Mouse (Mus musculus) ES-Bruce4 (cell line): ENCODE data around the gene Diaph2. TPM values are rescaled to one million over a fixed set of nuclear protein-coding genes. Genes with fewer than 3 reads are reported as not detected.

ENCODE experiments used
- H3K27ac ChIP-seq: 2 replicates; pipeline ENCODE4 v1.5.1; 2012; ENCODE audit warnings: low read length, inconsistent platforms; ENCODE audit not compliant: insufficient read depth
- H3K27me3 ChIP-seq: 2 replicates; pipeline ENCODE4 v1.6.1; 2012; ENCODE audit warnings: mild to moderate bottlenecking, low read length, inconsistent platforms; ENCODE audit not compliant: control insufficient read depth, poor library complexity, insufficient read depth, severe bottlenecking
- H3K36me3 ChIP-seq: 2 replicates; pipeline ENCODE4 v1.6.1; 2012; ENCODE audit warnings: inconsistent platforms, mild to moderate bottlenecking, low read length, moderate library complexity; ENCODE audit not compliant: control insufficient read depth, poor library complexity, insufficient read depth, severe bottlenecking
- H3K4me1 ChIP-seq: one replicate; pipeline ENCODE4 v1.8.1; 2011; ENCODE audit warnings: low read length; ENCODE audit not compliant: control insufficient read depth, insufficient read depth
- H3K4me3 ChIP-seq: 2 replicates; pipeline ENCODE4 v1.5.1; 2011; ENCODE audit warnings: low read depth, mild to moderate bottlenecking, low read length
- H3K9ac ChIP-seq: 2 replicates; pipeline ENCODE4 v1.6.1; 2012; ENCODE audit warnings: low read depth, mild to moderate bottlenecking, inconsistent platforms; ENCODE audit not compliant: poor library complexity, severe bottlenecking
- H3K9me3 ChIP-seq: replicated peaks from 2 replicates; pipeline ENCODE4 v1.6.1; 2012; ENCODE audit warnings: mild to moderate bottlenecking, low read length, inconsistent platforms; ENCODE audit not compliant: control insufficient read depth, poor library complexity, insufficient read depth, severe bottlenecking
- CTCF ChIP-seq: IDR thresholded peaks from one replicate; pipeline ENCODE4 v1.8.1; 2011; ENCODE audit warnings: low read depth, low read length
- EP300 ChIP-seq: IDR thresholded peaks from 2 replicates; pipeline ENCODE4 v1.6.1; 2011; ENCODE audit warnings: low read depth, low read length; ENCODE audit not compliant: insufficient read depth
- POLR2A ChIP-seq: IDR thresholded peaks from one replicate; pipeline ENCODE4 v1.8.1; 2011; ENCODE audit warnings: low read length; ENCODE audit not compliant: insufficient read depth
- polyA plus RNA-seq: library from polyadenylated mRNA; stranded (reverse); fragments of >200 nt; gene quantifications from 2 replicates; pipeline ENCODE4 v1.2.4, GENCODE M21; 2011; ENCODE audit warnings: low read depth; ENCODE audit not compliant: missing spikeins, insufficient read depth, insufficient read length

Gene Diaph2
- polyA plus RNA-seq, 1 experiment: 26.3 TPM

DNA sequence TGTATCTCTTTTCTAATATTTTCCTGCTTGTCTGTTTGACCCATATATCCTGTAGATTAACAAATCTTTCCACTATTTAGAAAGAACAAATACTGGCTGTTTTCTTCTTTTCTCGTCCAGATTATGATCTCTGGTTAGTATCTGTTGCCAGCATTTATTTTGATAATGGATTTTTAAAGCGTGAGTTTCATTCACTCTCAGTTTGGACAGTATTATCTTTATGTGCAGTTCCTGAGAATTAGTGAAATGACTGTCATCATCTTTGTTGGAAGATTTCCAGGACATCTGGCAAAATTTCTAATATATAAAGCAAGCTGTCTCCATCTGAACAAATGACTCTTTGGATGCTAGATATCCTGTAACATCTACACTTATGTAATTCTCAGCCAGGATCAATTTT lies 455.7 kb downstream of the Diaph2 start:
- Histone ChIP-seq H3K36me3 (no peaks in the 10 kb centered on the region), H3K27ac (no peak overlapping the region), H3K4me1 (no peaks in the 10 kb centered on the region), H3K9ac (no peak overlapping the region), H3K27me3 (no peaks in the 10 kb centered on the region), H3K4me3 (no peak overlapping the region), H3K9me3 (no peaks in the 10 kb centered on the region)
- TF ChIP-seq EP300: no peak
- no peak for TF ChIP-seq POLR2A
- TF ChIP-seq CTCF: no peak

DNA sequence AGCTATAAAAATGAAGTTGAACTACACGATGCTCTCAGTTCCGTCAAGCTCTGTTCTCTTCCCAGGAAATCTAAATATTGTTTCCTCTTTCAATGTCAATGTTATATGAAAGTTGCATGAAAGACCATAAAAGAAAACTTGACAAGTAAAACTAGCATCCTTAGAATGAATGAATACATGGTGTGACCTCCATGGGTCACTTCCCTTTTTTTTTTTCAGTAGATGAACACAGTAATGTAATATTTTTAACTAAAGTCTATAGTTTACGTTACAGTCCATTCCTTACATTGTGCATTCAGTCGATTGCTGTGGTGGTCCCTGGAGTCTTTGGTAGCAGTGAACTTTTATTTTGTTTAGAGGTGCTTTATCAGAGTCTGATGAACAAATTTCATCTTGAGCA lies 462.7 kb downstream of the Diaph2 start:
- Histone ChIP-seq H3K27ac (no peak overlapping the region), H3K9me3 (no peaks in the 10 kb centered on the region), H3K27me3 (no peaks in the 10 kb centered on the region), H3K9ac (no peak overlapping the region), H3K4me1 (no peaks in the 10 kb centered on the region), H3K4me3 (no peak overlapping the region), H3K36me3 (no peaks in the 10 kb centered on the region)
- no peak for TF ChIP-seq POLR2A
- TF ChIP-seq EP300: no peak
- TF ChIP-seq CTCF: no peak

DNA sequence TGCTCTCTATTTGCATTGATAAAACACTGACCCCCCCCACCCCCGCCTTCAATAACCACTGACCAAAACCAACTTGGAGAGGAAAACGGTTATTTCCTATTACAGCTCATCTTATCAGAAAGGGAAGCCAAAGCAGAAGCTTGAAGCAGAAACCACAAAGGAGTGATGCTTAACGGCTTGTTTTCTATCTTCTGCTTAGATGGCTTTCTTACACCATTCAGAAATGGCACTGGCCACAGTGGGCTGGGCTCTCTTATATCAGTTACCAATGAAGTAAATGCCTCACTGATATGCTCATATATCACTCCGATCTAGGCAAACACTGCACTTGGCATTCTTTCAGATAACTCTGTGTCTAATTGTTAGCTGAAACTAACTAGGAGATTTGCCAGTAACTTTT lies 463.2 kb downstream of the Diaph2 start:
- Histone ChIP-seq H3K9ac (no peak overlapping the region), H3K36me3 (no peaks in the 10 kb centered on the region), H3K4me3 (no peak overlapping the region), H3K27ac (no peak overlapping the region), H3K4me1 (no peaks in the 10 kb centered on the region), H3K27me3 (no peaks in the 10 kb centered on the region), H3K9me3 (no peaks in the 10 kb centered on the region)
- TF ChIP-seq EP300 (no peak), POLR2A (no peak), CTCF (no peak)

DNA sequence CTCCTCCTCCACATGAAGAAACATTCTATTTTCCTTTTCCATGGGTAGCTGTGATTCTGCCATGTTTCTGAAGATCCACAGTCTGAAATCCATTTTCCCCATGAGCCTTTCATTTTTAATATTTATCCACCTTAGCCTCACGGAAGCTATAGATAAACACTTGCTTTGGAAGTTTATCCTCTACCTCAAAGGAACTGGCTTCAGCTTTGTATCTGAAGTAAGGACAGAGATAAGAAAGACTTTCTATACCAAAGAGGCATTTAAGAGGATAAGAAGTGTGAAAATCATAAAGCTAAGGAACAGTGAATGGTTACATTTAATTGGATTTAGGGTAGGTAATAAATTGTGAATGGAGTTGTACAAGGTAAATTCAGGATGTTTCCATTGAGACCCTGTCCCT lies 480.5 kb downstream of the Diaph2 start:
- Histone ChIP-seq H3K27ac (no peak overlapping the region), H3K9ac (no peak overlapping the region), H3K4me3 (no peak overlapping the region), H3K36me3 (no peaks in the 10 kb centered on the region), H3K4me1 (no peaks in the 10 kb centered on the region), H3K9me3 (no peaks in the 10 kb centered on the region), H3K27me3 (no peaks in the 10 kb centered on the region)
- TF ChIP-seq POLR2A (no peak), EP300 (no peak), CTCF (no peak)

DNA sequence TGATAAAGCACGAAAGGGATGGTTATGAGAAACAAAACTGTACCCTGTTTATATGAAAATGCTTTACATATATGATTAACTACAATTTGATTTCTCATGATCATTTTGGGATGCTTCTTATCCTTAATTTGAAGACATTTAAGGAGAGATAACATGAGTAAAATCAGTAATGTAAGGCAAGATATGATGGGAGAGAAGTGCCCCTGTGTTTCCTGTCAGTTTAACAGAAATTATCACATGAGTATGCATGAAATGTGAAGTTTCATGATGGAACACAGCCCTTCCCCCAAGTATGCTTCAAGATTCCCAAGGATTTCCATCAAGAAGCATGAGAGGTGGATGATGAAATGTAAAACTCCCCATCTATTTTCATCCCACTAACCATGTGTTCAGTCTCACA lies 485.6 kb downstream of the Diaph2 start:
- TF ChIP-seq EP300 (no peak), POLR2A (no peak), CTCF (no peak)
- Histone ChIP-seq H3K27me3 (no peaks in the 10 kb centered on the region), H3K9me3 (no peaks in the 10 kb centered on the region)

DNA sequence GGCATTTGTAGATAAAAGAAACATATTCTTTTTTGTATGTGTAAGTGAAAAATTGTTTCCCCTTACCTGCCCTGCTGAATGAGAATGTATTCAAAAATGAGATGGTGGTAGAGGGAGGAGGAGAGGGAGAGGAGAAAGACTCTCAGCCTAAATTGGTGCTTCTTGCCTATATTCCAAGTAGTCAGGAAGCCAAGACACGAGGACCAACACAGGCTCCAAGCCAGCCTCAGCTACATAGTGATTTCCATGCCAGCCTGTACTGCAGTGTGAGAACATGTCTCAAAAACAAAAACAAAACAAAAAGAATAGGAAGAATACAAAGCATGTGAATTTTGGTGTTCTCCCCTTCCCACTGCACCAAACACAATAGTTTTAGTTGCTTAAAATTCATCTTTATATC lies 497.1 kb downstream of the Diaph2 start:
- Histone ChIP-seq H3K4me3 (no peak overlapping the region), H3K27ac (no peak overlapping the region), H3K9me3 (no peaks in the 10 kb centered on the region), H3K4me1 (no peaks in the 10 kb centered on the region), H3K36me3 (no peaks in the 10 kb centered on the region), H3K27me3 (no peaks in the 10 kb centered on the region), H3K9ac (no peak overlapping the region)
- TF ChIP-seq CTCF: no peak
- no peak for TF ChIP-seq EP300
- TF ChIP-seq POLR2A: no peak

More for the DNA sequence above, 485.6 kb downstream of the Diaph2 start:
- Histone ChIP-seq H3K27ac (no peak overlapping the region), H3K9ac (no peak overlapping the region), H3K4me1 (no peaks in the 10 kb centered on the region), H3K36me3 (no peaks in the 10 kb centered on the region), H3K4me3 (no peak overlapping the region)
